Mouse (Mus musculus) kidney, embryonic 14.5 days (tissue): ENCODE data around the gene Tbxas1. TPM values are rescaled to one million over a fixed set of nuclear protein-coding genes. Genes with fewer than 3 reads are reported as not detected.
A peak's percentile ranks its signal among the peaks of the same experiment; 100 is the strongest.

Experiments used
- ATAC-seq: fragments of 200-750 bp; cut with Nextera tagmentation; 2 replicates; pipeline ENCODE4 v1.8.0; 2017; ENCODE audit warnings: moderate number of reproducible peaks, mild to moderate bottlenecking, moderate TSS enrichment, moderate library complexity; ENCODE audit not compliant: low FRiP score, low TSS enrichment
- H3K27ac ChIP-seq: fragments of 300-500 bp; sonication (generic); 2 replicates; pipeline ENCODE4 v1.5.1; 2014; ENCODE audit warnings: low read depth, mild to moderate bottlenecking, low read length, moderate library complexity, mixed read lengths
- H3K27me3 ChIP-seq: fragments of 300-500 bp; sonication (generic); 2 replicates; pipeline ENCODE4 v1.6.1; 2014; ENCODE audit warnings: mild to moderate bottlenecking, low read length; ENCODE audit not compliant: control insufficient read depth, insufficient read depth
- H3K36me3 ChIP-seq: fragments of 300-500 bp; sonication (generic); 2 replicates; pipeline ENCODE4 v1.6.1; 2014; ENCODE audit warnings: low read length, mixed read lengths; ENCODE audit not compliant: control insufficient read depth, insufficient read depth
- H3K4me1 ChIP-seq: fragments of 300-500 bp; sonication (generic); 2 replicates; pipeline ENCODE4 v1.6.1; 2014; ENCODE audit warnings: low read length, mixed read lengths; ENCODE audit not compliant: control insufficient read depth, insufficient read depth
- H3K4me2 ChIP-seq: fragments of 300-500 bp; sonication (generic); replicated peaks from 2 replicates; pipeline ENCODE4 v1.6.1; 2014; ENCODE audit warnings: low read depth, mild to moderate bottlenecking, low read length
- H3K4me3 ChIP-seq: fragments of 300-500 bp; sonication (generic); 2 replicates; pipeline ENCODE4 v1.5.1; 2014; ENCODE audit warnings: mild to moderate bottlenecking, low read length
- H3K9ac ChIP-seq: fragments of 300-500 bp; sonication (generic); 2 replicates; pipeline ENCODE4 v1.6.1; 2014; ENCODE audit warnings: low read depth, mild to moderate bottlenecking, low read length, moderate library complexity
- H3K9me3 ChIP-seq: fragments of 300-500 bp; sonication (generic); 2 replicates; pipeline ENCODE4 v1.6.1; 2016; ENCODE audit warnings: low read length; ENCODE audit not compliant: control insufficient read depth
- WGBS: fragments of 180-500 bp; shearing (Covaris S2); extraction: QIAGEN DNeasy Blood & Tissue Kit; methylation state at CpG from one replicate; pipeline ENCODE4 v1.1.7; 2014; 5-methylcytosine and 5-hydroxymethylcytosine counted together
- polyA plus RNA-seq: library from polyadenylated mRNA; unstranded; fragments of >200 nt; fragmentation: Nextera tagmentation; extraction: Ambion mirVana; gene quantifications from 2 replicates; pipeline ENCODE4 v1.2.1, GENCODE M21; 2014

Gene Tbxas1
- polyA plus RNA-seq, 1 experiment from 2014 or later = 3.3 TPM

- 67% methylated on average over 7 of the region's 7 CpGs for WGBS
- H3K4me3 ChIP-seq = no peak overlapping the region
- H3K36me3 ChIP-seq = no peaks in the 10 kb centered on the region
- no peaks in the 10 kb centered on the region for H3K4me1 ChIP-seq
- no peaks in the 10 kb centered on the region for H3K27me3 ChIP-seq
- ATAC-seq = no peak
- H3K27ac ChIP-seq = no peak overlapping the region
- H3K4me2 ChIP-seq = no peak overlapping the region
- no peaks in the 10 kb centered on the region for H3K9me3 ChIP-seq
- no peak overlapping the region for H3K9ac ChIP-seq
Measured at GRCm38 (mm10) chr6:39022461-39023181, 147.4 kb downstream of the Tbxas1 start.

GRCm38 (mm10) chr6:39024631-39025030 is 149.4 kb downstream of the Tbxas1 start:
- H3K36me3 ChIP-seq = no peaks in the 10 kb centered on the region
- WGBS = 14% methylated on average over 4 of the region's 4 CpGs
- no peaks in the 10 kb centered on the region for H3K4me1 ChIP-seq
- H3K9ac ChIP-seq = no peak overlapping the region
- H3K27me3 ChIP-seq = no peaks in the 10 kb centered on the region
- H3K4me3 ChIP-seq = no peak overlapping the region
- H3K4me2 ChIP-seq = no peak overlapping the region
- H3K27ac ChIP-seq = no peak overlapping the region
- peak; percentile 77 for ATAC-seq
- H3K9me3 ChIP-seq = no peaks in the 10 kb centered on the region

- H3K4me1 ChIP-seq = no peaks in the 10 kb centered on the region
- H3K27ac ChIP-seq = no peak overlapping the region
- ATAC-seq = peak; percentile 8; the same call in 1 of the 2 replicates
- H3K9me3 ChIP-seq = no peaks in the 10 kb centered on the region
- H3K4me3 ChIP-seq = no peak overlapping the region
- H3K4me2 ChIP-seq = no peak overlapping the region
- 46% methylated on average over 7 of the region's 7 CpGs for WGBS
- no peaks in the 10 kb centered on the region for H3K36me3 ChIP-seq
- H3K27me3 ChIP-seq = no peaks in the 10 kb centered on the region
- no peak overlapping the region for H3K9ac ChIP-seq
Measured at GRCm38 (mm10) chr6:39025038-39025437, 149.8 kb downstream of the Tbxas1 start.

- 72% methylated on average over 4 of the region's 4 CpGs for WGBS
- H3K27ac ChIP-seq = no peak overlapping the region
- H3K9me3 ChIP-seq = no peaks in the 10 kb centered on the region
- no peaks in the 10 kb centered on the region for H3K36me3 ChIP-seq
- H3K4me2 ChIP-seq = no peak overlapping the region
- 0 out of 2 replicates have a peak, but pooled peaks cover 3% of the 10 kb centered on the region for H3K4me1 ChIP-seq
- H3K9ac ChIP-seq = no peak overlapping the region
- ATAC-seq = no peak
- H3K27me3 ChIP-seq = no peaks in the 10 kb centered on the region
- no peak overlapping the region for H3K4me3 ChIP-seq
Measured at GRCm38 (mm10) chr6:39030714-39031113, 155.5 kb downstream of the Tbxas1 start.

GRCm38 (mm10) chr6:39033676-39034075 is 158.5 kb downstream of the Tbxas1 start:
- 58% methylated on average over 7 of the region's 7 CpGs for WGBS

GRCm38 (mm10) chr6:39035039-39035438 is 159.8 kb downstream of the Tbxas1 start:
- no peak for ATAC-seq
- 79% methylated on average over 6 of the region's 6 CpGs for WGBS

More at GRCm38 (mm10) chr6:39033676-39034075, 158.5 kb downstream of the Tbxas1 start:
- no peak for ATAC-seq
- Histone ChIP-seq H3K36me3 (no peaks in the 10 kb centered on the region), H3K4me3 (no peak overlapping the region), H3K4me2 (no peak overlapping the region), H3K4me1 (0 out of 2 replicates have a peak, but pooled peaks cover 3% of the 10 kb centered on the region), H3K27ac (no peak overlapping the region), H3K9me3 (no peaks in the 10 kb centered on the region), H3K27me3 (no peaks in the 10 kb centered on the region), H3K9ac (no peak overlapping the region)

GRCm38 (mm10) chr6:39036204-39036603 is 161.0 kb downstream of the Tbxas1 start:
- Histone ChIP-seq H3K4me1 (0 out of 2 replicates have a peak, but pooled peaks cover 3% of the 10 kb centered on the region), H3K27ac (no peak overlapping the region), H3K9ac (no peak overlapping the region), H3K4me2 (no peak overlapping the region), H3K9me3 (no peaks in the 10 kb centered on the region), H3K27me3 (no peaks in the 10 kb centered on the region), H3K36me3 (no peaks in the 10 kb centered on the region), H3K4me3 (no peak overlapping the region)
- ATAC-seq = no peak
- whole genome bisulfite sequencing = 76% methylated on average over 4 of the region's 4 CpGs

More at GRCm38 (mm10) chr6:39035039-39035438, 159.8 kb downstream of the Tbxas1 start:
- Histone ChIP-seq H3K36me3 (no peaks in the 10 kb centered on the region), H3K27me3 (no peaks in the 10 kb centered on the region), H3K4me2 (no peak overlapping the region), H3K27ac (no peak overlapping the region), H3K4me1 (0 out of 2 replicates have a peak, but pooled peaks cover 3% of the 10 kb centered on the region), H3K9me3 (no peaks in the 10 kb centered on the region), H3K4me3 (no peak overlapping the region), H3K9ac (no peak overlapping the region)

GRCm38 (mm10) chr6:39040451-39040850 is 165.2 kb downstream of the Tbxas1 start:
- H3K9me3 ChIP-seq = no peaks in the 10 kb centered on the region
- H3K27ac ChIP-seq = no peak overlapping the region
- no peaks in the 10 kb centered on the region for H3K27me3 ChIP-seq
- H3K9ac ChIP-seq = no peak overlapping the region
- no peak overlapping the region for H3K4me2 ChIP-seq
- no peaks in the 10 kb centered on the region for H3K36me3 ChIP-seq
- no peaks in the 10 kb centered on the region for H3K4me1 ChIP-seq
- H3K4me3 ChIP-seq = no peak overlapping the region
- no peak for ATAC-seq
- 69% methylated on average over 9 of the region's 9 CpGs for WGBS

GRCm38 (mm10) chr6:39049141-39049540 is 173.9 kb downstream of the Tbxas1 start:
- WGBS = 61% methylated on average over 5 of the region's 5 CpGs
- peaks cover 4% of the 10 kb centered on the region; the same call in 1 of the 2 replicates for H3K4me1 ChIP-seq
- peaks cover 3% of the 10 kb centered on the region; the same call in 1 of the 2 replicates for H3K27me3 ChIP-seq
- no peak for ATAC-seq
- no peaks in the 10 kb centered on the region for H3K9me3 ChIP-seq
- no peak overlapping the region for H3K4me3 ChIP-seq
- H3K9ac ChIP-seq = no peak overlapping the region
- H3K27ac ChIP-seq = no peak overlapping the region
- no peak overlapping the region for H3K4me2 ChIP-seq
- H3K36me3 ChIP-seq = no peaks in the 10 kb centered on the region
